Mouse (Mus musculus) heart, embryonic 15.5 days (tissue): ENCODE data around the gene Nrxn2. TPM values are rescaled to one million over a fixed set of nuclear protein-coding genes. Genes with fewer than 3 reads are reported as not detected.
A peak's percentile ranks its signal among the peaks of the same experiment; 100 is the strongest.

Experiments
- ATAC-seq: fragments of 200-750 bp; cut with Nextera tagmentation; replicated peaks from 2 replicates; pipeline ENCODE4 v1.8.0; 2017; ENCODE audit warnings: low read depth, moderate TSS enrichment; ENCODE audit not compliant: insufficient number of reproducible peaks, insufficient read depth, low FRiP score
- H3K27ac ChIP-seq: fragments of 300-500 bp; sonication (generic); 2 replicates; pipeline ENCODE4 v1.5.1; 2015; ENCODE audit warnings: mild to moderate bottlenecking, inconsistent platforms
- H3K27me3 ChIP-seq: fragments of 300-500 bp; sonication (generic); 2 replicates; pipeline ENCODE4 v1.6.1; 2015; ENCODE audit warnings: inconsistent platforms
- H3K36me3 ChIP-seq: fragments of 300-500 bp; sonication (generic); 2 replicates; pipeline ENCODE4 v1.6.1; 2015; ENCODE audit warnings: mild to moderate bottlenecking, inconsistent platforms
- H3K4me1 ChIP-seq: fragments of 300-500 bp; sonication (generic); replicated peaks from 2 replicates; pipeline ENCODE4 v1.6.1; 2015; ENCODE audit warnings: inconsistent platforms
- H3K4me2 ChIP-seq: fragments of 300-500 bp; sonication (generic); 2 replicates; pipeline ENCODE4 v1.6.1; 2015; ENCODE audit warnings: inconsistent platforms, mild to moderate bottlenecking, moderate library complexity
- H3K4me3 ChIP-seq: fragments of 300-500 bp; sonication (generic); 2 replicates; pipeline ENCODE4 v1.5.1; 2015; ENCODE audit warnings: mild to moderate bottlenecking, inconsistent platforms
- H3K9ac ChIP-seq: fragments of 300-500 bp; sonication (generic); 2 replicates; pipeline ENCODE4 v1.6.1; 2015; ENCODE audit warnings: mild to moderate bottlenecking, inconsistent platforms
- H3K9me3 ChIP-seq: fragments of 300-500 bp; sonication (generic); replicated peaks from 2 replicates; pipeline ENCODE4 v1.6.1; 2016; ENCODE audit warnings: inconsistent platforms
- WGBS: fragments of 180-500 bp; shearing (Covaris S2); methylation state at CpG from one replicate; pipeline ENCODE4 v1.1.7; 2015; ENCODE audit warnings: mixed read lengths; 5-methylcytosine and 5-hydroxymethylcytosine counted together
- polyA plus RNA-seq: library from polyadenylated mRNA; unstranded; fragments of >200 nt; fragmentation: Nextera tagmentation; extraction: Ambion mirVana; gene quantifications from 2 replicates; pipeline ENCODE4 v1.2.1, GENCODE M21; 2015

Gene Nrxn2
- polyA plus RNA-seq, 1 experiment from 2014 or later = 0.60 TPM

- ATAC-seq = 0 out of 2 replicates have a peak, but pooled peaks have one; percentile 9
- H3K27me3 ChIP-seq = peaks cover 90% of the 10 kb centered on the region
- H3K36me3 ChIP-seq = no peaks in the 10 kb centered on the region
- no peak overlapping the region for H3K27ac ChIP-seq
- peaks cover 15% of the 10 kb centered on the region for H3K4me1 ChIP-seq
- H3K4me3 ChIP-seq = peak overlapping the region; percentile 39
- peak overlapping the region; percentile 55 for H3K4me2 ChIP-seq
- no peak overlapping the region for H3K9ac ChIP-seq
- under 1% methylated on average over 60 of the region's 60 CpGs for WGBS
- H3K9me3 ChIP-seq = no peaks in the 10 kb centered on the region
These were observed 10.1 kb downstream of the Nrxn2 start for GRCm38 (mm10) chr19:6428501-6429200.

GRCm38 (mm10) chr19:6443016-6443415 is 24.5 kb downstream of the Nrxn2 start:
- WGBS = 63% methylated on average over 10 of the region's 10 CpGs
- H3K4me1 ChIP-seq = peaks cover 9% of the 10 kb centered on the region
- ATAC-seq = no peak
- no peaks in the 10 kb centered on the region for H3K9me3 ChIP-seq
- H3K9ac ChIP-seq = no peak overlapping the region
- no peak overlapping the region for H3K4me2 ChIP-seq
- H3K4me3 ChIP-seq = no peak overlapping the region
- H3K27ac ChIP-seq = no peak overlapping the region
- peaks cover 46% of the 10 kb centered on the region for H3K27me3 ChIP-seq
- H3K36me3 ChIP-seq = no peaks in the 10 kb centered on the region

GRCm38 (mm10) chr19:6445761-6446423 is 27.4 kb downstream of the Nrxn2 start:
- peaks cover 69% of the 10 kb centered on the region for H3K27me3 ChIP-seq
- no peak overlapping the region for H3K9ac ChIP-seq
- no peak overlapping the region for H3K4me2 ChIP-seq
- WGBS = 42% methylated on average over 10 of the region's 10 CpGs
- no peaks in the 10 kb centered on the region for H3K36me3 ChIP-seq
- H3K27ac ChIP-seq = no peak overlapping the region
- no peak overlapping the region for H3K4me3 ChIP-seq
- H3K9me3 ChIP-seq = no peaks in the 10 kb centered on the region
- peaks cover 21% of the 10 kb centered on the region for H3K4me1 ChIP-seq
- no peak for ATAC-seq

DNA sequence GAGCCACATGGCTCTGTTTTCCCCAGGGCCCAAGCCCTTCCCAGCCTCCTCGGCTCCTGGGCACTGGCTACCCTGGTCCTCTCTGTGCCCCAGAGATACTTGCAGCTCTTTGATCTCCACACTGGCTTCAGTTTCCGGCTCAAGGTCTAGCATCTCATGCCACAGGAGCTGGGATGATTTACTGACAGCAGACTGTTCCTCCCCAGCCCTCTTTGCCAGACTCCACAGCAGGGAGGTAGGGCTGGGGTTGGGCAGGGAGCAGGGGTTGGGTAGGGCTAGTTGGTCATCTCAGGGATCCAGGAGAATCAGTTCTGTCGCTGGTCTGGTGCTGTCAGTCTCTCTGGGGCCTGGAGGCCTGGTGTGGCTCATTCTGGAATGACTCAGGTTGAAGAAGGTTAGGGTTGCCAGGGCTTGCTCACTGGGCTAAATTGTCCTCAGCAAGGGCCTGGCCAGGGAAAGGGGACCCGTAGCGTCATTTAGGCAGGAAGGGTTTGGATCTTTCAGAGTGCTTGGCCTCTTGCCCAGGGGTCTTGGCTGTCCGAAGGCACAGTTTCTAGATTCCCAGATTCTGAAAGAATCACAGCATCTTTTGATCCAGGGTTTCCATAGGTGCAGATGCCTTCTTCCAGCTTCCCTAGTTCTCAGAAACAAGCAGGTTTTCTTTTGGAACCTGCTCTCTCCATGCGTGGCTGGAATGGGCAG is 28.4 kb downstream of the Nrxn2 start:
- WGBS = 48% methylated on average over 7 of the region's 7 CpGs
- H3K9ac ChIP-seq = no peak overlapping the region
- no peaks in the 10 kb centered on the region for H3K36me3 ChIP-seq
- H3K4me2 ChIP-seq = no peak overlapping the region
- H3K9me3 ChIP-seq = no peaks in the 10 kb centered on the region
- no peak overlapping the region for H3K4me3 ChIP-seq
- peaks cover 65% of the 10 kb centered on the region for H3K27me3 ChIP-seq
- H3K4me1 ChIP-seq = peaks cover 21% of the 10 kb centered on the region
- no peak for ATAC-seq
- no peak overlapping the region for H3K27ac ChIP-seq

- Histone ChIP-seq H3K4me1 (peaks cover 21% of the 10 kb centered on the region), H3K27me3 (peaks cover 61% of the 10 kb centered on the region), H3K4me3 (no peak overlapping the region), H3K27ac (no peak overlapping the region), H3K9me3 (no peaks in the 10 kb centered on the region), H3K4me2 (peak overlapping the region; percentile 50; the same call in 1 of the 2 replicates), H3K9ac (no peak overlapping the region), H3K36me3 (no peaks in the 10 kb centered on the region)
- ATAC-seq = no peak
- WGBS = 22% methylated on average over 5 of the region's 5 CpGs
These were observed 30.2 kb downstream of the Nrxn2 start for GRCm38 (mm10) chr19:6448752-6449151.

DNA sequence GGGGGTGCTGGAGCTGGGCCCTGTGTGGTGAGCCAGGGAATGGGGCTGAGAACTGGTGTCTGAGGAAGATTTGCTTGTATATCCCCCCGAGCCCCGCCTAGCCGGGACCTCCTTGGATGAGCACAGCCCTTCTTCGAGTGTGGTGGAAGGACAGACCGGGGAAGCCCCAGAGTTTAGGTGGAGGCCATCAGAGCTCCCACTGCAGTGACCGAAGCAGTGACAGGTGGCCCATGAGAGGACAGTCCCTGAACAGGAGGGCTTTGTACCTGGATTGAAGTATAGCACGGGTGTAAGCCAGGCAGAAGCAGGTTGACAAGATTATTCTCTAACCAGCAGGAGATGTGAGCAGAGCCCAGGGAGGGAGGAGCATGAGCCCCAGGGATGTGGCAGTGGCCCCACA is 31.3 kb downstream of the Nrxn2 start:
- H3K4me1 ChIP-seq = peaks cover 21% of the 10 kb centered on the region
- no peak overlapping the region for H3K4me3 ChIP-seq
- no peak overlapping the region for H3K4me2 ChIP-seq
- peaks cover 65% of the 10 kb centered on the region for H3K27me3 ChIP-seq
- no peaks in the 10 kb centered on the region for H3K36me3 ChIP-seq
- H3K27ac ChIP-seq = no peak overlapping the region
- 58% methylated on average over 7 of the region's 7 CpGs for WGBS
- ATAC-seq = no peak
- H3K9me3 ChIP-seq = no peaks in the 10 kb centered on the region
- H3K9ac ChIP-seq = no peak overlapping the region

DNA sequence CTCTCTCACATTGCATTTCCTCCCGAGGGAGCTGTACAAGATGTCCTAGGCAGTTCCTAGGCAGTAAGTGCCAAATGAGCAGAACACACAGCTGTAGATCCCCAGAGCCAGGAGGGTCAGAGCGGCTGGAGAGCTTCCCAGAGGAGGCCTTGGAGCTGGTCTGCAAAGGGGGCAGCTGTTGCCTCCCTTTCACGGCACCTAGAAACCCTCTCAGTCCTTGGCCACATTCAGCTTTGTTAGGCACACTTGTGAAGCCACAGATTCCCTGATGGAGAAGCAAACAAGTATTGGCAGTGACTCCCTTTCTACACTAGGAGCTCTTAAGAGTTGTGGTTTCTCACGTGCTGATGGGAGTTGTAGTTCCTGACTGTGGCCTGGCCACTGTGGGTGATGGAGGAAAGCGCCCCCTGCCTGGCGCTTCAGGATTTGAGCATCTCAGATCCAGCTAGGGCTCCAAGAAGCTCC is 33.5 kb downstream of the Nrxn2 start:
- peak; percentile 69 for ATAC-seq
- Histone ChIP-seq H3K36me3 (no peaks in the 10 kb centered on the region), H3K27ac (no peak overlapping the region), H3K27me3 (peaks cover 54% of the 10 kb centered on the region), H3K4me2 (no peak overlapping the region), H3K4me3 (no peak overlapping the region), H3K9me3 (no peaks in the 10 kb centered on the region), H3K9ac (no peak overlapping the region), H3K4me1 (peaks cover 19% of the 10 kb centered on the region)
- WGBS = 21% methylated on average over 6 of the region's 6 CpGs

DNA sequence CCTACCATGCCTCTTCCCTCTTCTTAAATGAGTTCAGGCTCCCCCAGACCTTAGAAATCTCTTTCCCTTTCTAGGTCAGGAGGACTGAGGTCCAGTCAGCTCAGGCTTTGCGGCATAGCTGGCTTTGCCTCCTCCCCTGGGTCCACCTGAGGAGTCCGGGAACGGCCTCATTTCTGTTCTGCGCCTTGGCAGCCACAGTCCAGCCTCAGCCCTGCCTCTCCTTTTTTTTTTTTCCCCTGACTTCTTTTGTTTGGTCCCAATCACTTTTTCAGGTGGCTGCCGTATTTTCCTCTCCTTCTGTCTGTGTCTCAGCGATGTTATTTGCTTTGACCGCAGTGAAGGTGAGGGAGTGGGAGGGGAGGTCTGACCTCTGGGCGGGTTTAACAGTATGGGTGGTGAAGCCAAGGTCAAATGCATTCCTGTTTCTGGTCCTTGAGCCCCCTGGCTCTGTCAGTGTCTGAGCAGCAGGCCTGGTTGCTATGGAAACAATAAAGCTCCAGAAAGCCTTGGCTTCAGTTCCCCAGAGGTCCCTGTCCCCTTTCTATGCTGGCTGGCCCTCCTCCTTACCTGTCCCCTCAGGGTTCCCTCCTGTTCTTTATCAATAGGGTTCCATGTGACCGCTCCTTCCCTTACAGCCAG is 34.3 kb downstream of the Nrxn2 start:
- Histone ChIP-seq H3K27ac (no peak overlapping the region), H3K9ac (no peak overlapping the region), H3K4me1 (peaks cover 14% of the 10 kb centered on the region), H3K9me3 (no peaks in the 10 kb centered on the region), H3K4me3 (no peak overlapping the region), H3K4me2 (no peak overlapping the region), H3K36me3 (no peaks in the 10 kb centered on the region), H3K27me3 (peaks cover 52% of the 10 kb centered on the region)
- ATAC-seq = no peak
- WGBS = 58% methylated on average over 9 of the region's 9 CpGs

DNA sequence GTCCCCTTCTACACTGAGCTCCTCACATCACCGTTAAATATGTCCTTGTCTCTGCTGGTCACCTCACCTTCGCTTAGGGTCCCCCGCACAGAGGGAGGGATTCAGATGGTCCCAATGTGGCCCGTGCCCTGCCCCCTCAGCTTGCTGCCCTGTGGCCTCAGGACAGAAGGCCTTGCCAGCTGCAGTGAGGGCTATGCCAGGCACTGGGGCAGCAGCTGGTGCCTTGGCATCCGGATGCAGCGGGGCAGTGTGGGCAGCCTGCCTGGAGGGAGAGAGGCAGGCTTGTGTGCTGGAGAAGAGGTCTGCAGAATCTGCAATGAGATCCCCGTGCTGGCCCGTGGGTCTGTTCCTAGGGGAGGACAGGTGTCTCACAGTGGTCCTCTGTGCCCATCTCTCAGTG is 34.8 kb downstream of the Nrxn2 start:
- 80% methylated on average over 8 of the region's 8 CpGs for WGBS
- H3K27me3 ChIP-seq = peaks cover 54% of the 10 kb centered on the region
- H3K4me3 ChIP-seq = no peak overlapping the region
- peaks cover 10% of the 10 kb centered on the region for H3K4me1 ChIP-seq
- no peak overlapping the region for H3K9ac ChIP-seq
- no peak for ATAC-seq
- H3K9me3 ChIP-seq = no peaks in the 10 kb centered on the region
- H3K36me3 ChIP-seq = no peaks in the 10 kb centered on the region
- H3K27ac ChIP-seq = no peak overlapping the region
- H3K4me2 ChIP-seq = no peak overlapping the region

- Histone ChIP-seq H3K4me3 (no peak overlapping the region), H3K4me2 (no peak overlapping the region), H3K9ac (no peak overlapping the region), H3K4me1 (0 out of 2 replicates have a peak, but pooled peaks cover 2% of the 10 kb centered on the region), H3K9me3 (no peaks in the 10 kb centered on the region), H3K36me3 (no peaks in the 10 kb centered on the region), H3K27ac (no peak overlapping the region), H3K27me3 (peaks cover 45% of the 10 kb centered on the region)
- ATAC-seq = no peak
- WGBS = 70% methylated on average over 10 of the region's 10 CpGs
These were observed 35.6 kb downstream of the Nrxn2 start for GRCm38 (mm10) chr19:6454041-6454720.
